Mouse (Mus musculus) neural tube, embryonic 10.5 days (tissue): Measurements from ENCODE around the gene Asf1b.
"Not testable (repeated sequence)": the region's sequence is repeated elsewhere in the genome, so short reads cannot be mapped to it uniquely, and the experiment has no call there.

ENCODE experiments used
- DNase-seq: peaks from one replicate; pipeline ENCODE4 v3.0.0-alpha.2; 2017; ENCODE audit warnings: low spot score; ENCODE audit errors: extremely low spot score

Gene Asf1b

DNA sequence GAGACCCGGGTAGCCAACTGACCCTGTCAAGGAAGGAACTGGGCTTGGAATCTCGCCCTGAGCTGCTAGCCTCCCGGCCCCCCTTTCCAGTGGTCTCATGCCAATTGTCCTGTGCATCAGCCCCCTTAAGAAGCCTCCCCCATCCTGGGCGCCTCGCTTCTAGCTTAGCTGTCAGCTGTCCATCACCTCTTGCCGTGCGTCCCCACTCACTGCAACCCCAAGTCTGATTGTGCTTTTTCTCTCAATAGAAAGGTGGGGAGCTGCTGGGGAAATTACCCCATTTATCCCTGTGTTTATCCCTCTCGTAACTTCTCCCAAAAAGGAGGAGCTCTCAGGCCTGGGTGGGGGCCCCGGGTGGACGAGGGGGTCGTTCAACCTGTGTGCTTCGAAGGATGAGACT, 40.7 kb downstream of the Asf1b start:
- DNase-seq, result no peak

- DNase-seq, result peak; percentile 85
These were observed 41.5 kb downstream of the Asf1b start for GRCm38 (mm10) chr8:83996567-83997505.

GRCm38 (mm10) chr8:83997511-83998141, 42.3 kb downstream of the Asf1b start, which contains the start of gene Samd1:
Samd1 (plus strand) TSS chr8:83997672.
- peak; percentile 76 for DNase-seq

DNA sequence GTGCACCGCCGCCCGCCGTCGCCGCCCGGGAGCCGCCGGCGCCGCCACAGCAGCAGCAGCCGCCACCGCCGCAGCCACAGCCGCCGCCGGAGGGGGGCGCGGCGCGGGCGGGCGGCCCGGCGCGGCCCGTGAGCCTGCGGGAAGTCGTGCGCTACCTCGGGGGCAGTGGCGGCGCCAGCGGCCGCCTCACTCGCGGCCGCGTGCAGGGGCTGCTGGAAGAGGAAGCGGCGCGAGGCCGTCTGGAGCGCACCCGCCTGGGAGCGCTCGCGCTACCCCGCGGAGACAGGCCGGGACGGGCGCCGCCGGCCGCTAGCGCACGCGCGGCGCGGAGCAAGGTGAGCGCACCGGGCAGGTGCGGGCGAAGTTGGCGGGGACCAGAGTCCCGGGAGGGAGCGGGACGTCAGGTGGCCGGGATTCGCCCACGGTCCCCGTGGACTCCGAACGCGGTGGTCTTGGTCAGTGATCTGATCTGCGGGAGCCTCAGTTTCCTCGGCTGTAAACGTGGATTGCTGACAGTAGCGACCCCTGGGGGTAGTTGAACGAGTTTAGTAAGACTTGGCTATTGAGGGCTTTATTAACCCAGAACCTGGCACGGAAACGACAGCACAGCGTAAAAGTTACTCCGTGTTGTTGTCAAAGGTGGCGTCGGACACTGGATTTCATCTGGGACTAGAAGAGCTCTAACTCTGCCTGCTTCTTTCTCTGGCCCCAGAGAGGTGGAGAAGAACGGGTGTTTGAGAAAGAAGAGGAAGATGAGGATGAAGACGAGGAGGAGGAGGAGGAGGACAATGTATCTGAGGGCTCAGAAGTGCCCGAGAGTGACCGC, 43.1 kb downstream of the Asf1b start:
- peak; percentile 71 for DNase-seq

- DNase-seq, result no peak
These were observed 43.9 kb downstream of the Asf1b start for GRCm38 (mm10) chr8:83999057-83999705.

DNA sequence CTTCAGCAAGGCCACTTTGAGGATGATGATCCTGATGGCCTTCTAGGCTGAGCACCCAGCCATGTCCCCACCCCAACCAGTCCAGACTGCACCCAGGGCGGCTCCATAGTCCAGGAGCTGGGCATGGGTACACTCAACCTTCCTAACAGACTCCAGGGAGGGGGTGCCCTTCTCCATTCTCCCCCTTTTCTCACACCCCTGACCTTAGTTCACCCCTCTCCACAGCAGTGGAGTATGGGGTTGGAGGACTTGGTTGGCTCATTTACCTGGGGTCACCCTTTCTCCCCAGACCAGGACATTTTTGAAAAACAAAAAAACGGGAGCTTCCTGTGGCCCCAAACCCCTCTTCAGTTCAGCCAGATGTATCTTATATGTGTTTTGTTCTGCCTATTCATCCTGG, 44.5 kb downstream of the Asf1b start:
- DNase-seq, result no peak

- peak; percentile 41 for DNase-seq
These were observed 46.1 kb downstream of the Asf1b start, which contains the start of gene 1700067K01Rik for GRCm38 (mm10) chr8:84001281-84002000. 1700067K01Rik (plus strand) TSS chr8:84001502.

- DNase-seq, result no peak
These were observed 47.8 kb downstream of the Asf1b start for GRCm38 (mm10) chr8:84002957-84003611.

DNA sequence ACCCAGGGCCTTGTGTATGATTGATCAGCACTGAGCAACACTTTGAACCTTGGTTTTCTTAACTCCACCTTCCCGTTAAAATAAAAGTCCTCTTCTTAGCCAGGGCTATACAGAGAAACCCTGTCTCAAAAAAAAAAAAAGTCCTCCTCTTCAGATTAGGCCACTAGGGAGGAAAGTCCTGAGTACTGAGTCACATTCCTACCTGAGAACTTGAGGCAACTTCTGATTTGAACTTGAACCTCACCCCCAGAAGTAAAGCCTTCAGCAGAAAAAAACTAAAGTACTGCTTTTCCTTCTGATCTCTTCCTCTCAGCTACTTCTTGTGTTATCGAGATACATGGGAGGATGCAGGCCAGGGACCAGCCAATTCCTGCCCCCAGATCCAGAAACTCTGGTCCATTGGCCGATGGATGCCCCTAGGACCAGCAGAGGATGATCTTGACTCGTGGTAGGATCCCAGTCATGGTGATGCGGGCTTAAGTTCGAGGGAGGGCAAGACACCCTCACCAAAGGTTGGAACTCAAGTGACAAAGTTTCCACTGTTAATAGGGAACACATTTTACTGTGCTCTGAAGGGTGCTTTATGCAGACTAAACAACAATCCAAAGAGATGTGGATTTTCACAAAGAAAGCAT, 48.4 kb downstream of the Asf1b start:
- no peak for DNase-seq

DNA sequence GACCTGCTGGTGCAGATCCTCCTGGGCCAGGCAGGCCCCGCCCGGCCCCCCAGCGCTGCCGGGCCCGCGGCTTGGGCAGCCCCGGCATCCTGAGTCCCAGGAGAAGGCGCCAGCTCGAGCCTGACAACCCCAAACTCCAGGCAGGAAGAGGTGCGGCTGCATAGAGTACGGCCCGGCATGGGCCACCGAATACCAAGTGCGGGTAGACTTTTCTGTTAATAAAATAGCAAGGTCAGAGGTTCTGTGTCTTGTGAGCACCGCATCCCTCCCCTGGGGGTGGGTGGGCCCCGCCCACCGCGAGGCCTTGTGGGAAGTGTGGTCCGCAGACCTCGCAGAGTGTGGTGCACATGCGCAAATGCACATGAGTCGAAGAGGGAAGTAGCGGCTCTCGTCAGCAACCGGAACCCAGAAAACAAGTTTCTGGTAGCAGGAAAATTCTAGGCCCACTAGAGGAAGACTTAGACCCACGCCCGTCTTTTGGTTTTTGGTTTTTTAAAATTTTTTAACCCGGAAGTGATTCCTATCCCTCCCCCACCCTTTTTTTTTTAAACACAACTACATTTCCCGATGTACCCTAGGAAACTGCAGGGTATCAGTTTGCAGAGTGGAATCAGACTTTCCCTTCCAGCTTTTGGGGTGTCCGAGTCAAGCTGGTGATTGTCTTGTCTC, 49.4 kb downstream of the Asf1b start:
- peak; percentile 91 for DNase-seq

DNA sequence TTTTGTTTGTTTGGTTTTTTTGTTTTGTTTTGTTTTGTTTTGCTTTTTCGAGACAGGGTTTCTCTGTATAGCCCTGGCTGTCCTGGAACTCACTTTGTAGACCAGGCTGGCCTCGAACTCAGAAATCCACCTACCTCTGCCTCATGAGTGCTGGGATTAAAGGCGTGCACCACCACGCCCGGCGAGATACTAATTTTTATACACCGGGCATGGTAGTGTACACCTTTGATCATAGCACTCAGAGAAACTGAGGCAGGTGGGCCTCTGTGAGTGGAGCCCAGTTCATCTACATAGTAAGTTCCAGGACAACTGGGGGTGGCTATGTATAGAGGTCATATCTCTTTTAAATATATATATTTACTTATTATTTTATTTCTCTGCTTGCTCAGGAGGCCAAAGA, 50.2 kb downstream of the Asf1b start:
- not testable (repeated sequence) for DNase-seq

GRCm38 (mm10) chr8:84008362-84008761, 53.1 kb downstream of the Asf1b start:
- DNase-seq, result no peak

GRCm38 (mm10) chr8:84009876-84010275, 54.6 kb downstream of the Asf1b start:
- DNase-seq, result peak; percentile 89

DNA sequence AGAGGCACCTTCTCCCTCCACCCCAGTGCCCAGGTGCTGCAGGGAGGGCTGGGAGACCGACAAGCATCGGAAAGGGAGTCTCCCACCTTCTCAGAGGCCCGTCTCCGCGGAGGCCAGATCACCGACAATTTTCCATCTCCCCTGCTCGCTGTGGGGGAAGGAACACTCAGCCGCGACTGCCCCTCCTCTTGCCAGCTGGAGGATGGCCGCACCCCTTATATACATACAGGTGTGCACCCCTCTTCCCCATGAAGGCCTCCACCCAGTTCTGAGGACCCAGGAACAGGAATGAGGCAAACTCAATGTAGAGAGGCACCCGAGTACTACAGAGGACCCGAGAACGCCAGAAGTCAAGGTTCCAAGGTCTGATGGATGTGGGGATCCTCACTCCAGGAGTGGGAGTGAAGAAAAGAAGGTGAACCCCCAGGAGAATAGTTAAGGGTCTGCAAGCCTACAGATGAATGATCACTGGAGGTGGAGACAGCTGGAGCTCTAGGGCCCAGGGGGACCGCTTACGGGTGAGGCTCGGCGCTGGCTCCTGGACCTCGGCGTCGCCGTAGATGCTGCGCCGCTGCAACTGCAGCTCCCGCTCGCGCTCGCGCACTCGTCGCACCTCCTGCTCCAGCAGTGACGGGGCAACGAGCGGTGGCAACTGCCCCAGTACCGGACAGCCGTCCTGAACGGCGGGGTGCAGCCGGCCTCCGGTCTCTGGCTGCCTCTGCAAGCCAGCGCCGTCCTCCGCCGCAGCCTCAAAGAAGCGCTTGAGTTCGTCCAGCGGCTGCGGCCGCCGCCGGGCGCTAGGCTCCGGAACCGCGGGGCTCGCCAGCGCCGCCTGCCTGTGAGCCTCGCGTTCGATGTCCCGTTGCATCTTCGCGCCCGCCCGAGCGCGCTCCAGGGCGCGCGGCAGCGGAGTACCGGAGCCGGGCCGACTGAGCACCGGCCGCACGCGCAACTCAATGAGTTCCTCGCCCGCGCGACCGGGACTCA, 55.6 kb downstream of the Asf1b start:
- DNase-seq, result peak; percentile 87

DNA sequence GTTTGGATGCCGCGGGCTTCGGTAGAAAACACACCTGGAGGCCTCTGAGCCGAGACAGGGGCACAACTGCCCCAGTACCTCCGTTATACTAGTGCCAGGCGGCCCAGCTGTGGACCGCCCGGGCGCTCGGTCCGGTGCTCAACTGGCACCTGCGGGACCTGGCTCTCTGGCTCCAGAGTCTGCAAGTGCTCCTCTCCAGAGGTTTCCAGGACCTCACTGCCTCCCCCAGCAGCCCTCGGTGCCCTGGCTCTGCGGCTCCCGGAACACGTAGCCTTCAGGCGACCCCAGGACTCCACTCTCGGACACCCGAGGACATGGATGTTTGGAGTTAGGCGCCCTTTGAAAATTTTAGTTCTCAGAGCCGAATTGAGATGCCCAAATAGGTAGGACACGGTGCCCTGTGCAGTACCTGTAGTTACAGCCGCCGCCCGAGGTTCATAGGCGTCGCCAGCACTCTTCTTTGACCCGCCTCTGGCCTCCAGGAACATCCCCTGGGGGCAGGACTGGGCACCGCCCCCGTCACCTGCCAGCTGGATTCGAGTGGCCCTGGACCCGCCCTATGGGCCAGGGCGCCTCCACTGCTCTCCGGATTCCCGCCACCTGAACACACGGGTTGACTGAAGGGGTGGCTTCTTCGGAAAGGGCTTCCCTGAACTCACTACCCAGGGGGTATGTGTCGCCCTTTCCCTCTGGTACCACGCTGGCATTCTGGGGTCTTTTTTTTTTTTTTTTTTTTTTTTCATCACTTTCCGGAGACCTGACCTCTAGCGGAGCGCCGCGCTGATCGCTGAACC, 56.6 kb downstream of the Asf1b start, which contains the start of gene 2210011C24Rik:
Gene 2210011C24Rik (minus strand): TSS at position 467 of the 794 bp plus-strand sequence.
- DNase-seq, result no peak

- DNase-seq, result no peak
These were observed 57.3 kb downstream of the Asf1b start for GRCm38 (mm10) chr8:84012499-84013165.
